Mouse (Mus musculus): Measurements from ENCODE around the gene Cdk5r1. TPM values are rescaled to one million over a fixed set of nuclear protein-coding genes. Genes with fewer than 3 reads are reported as not detected.
"Not testable (repeated sequence)": the region's sequence is repeated elsewhere in the genome, so short reads cannot be mapped to it uniquely, and the experiment has no call there.

Cdk5r1 gene
- 1 to 10 TPM in 2 of 3 experiments, under 1 TPM in 1; 0.78 to 1.3 (median 1.3) TPM for polyA plus RNA-seq (2017; shearing (Covaris generic))

- ATAC-seq, result peak; percentile 80
Measured at GRCm38 (mm10) chr11:80476222-80477189, at the start of gene Cdk5r1. TSS of gene Cdk5r1 (plus strand) at chr11:80477023.

GRCm38 (mm10) chr11:80428381-80429008 lies 48.3 kb upstream of the Cdk5r1 start, which contains the start of gene Psmd11:
TSS of gene Psmd11 (plus strand) at chr11:80428615.
- ATAC-seq, result peak; percentile 98

GRCm38 (mm10) chr11:80429009-80429475 lies 47.8 kb upstream of the Cdk5r1 start:
- peak; percentile 11 for ATAC-seq

GRCm38 (mm10) chr11:80429500-80430166 lies 47.2 kb upstream of the Cdk5r1 start:
- ATAC-seq, result no peak

- ATAC-seq, result no peak
Measured at GRCm38 (mm10) chr11:80430366-80430910, 46.4 kb upstream of the Cdk5r1 start.

- ATAC-seq, result no peak
Measured at GRCm38 (mm10) chr11:80446916-80447315, 29.9 kb upstream of the Cdk5r1 start.

GRCm38 (mm10) chr11:80449859-80450258 lies 27.0 kb upstream of the Cdk5r1 start:
- no peak for ATAC-seq

- no peak for ATAC-seq
Measured at GRCm38 (mm10) chr11:80452242-80452641, 24.6 kb upstream of the Cdk5r1 start.

GRCm38 (mm10) chr11:80453198-80453597 lies 23.6 kb upstream of the Cdk5r1 start:
- no peak for ATAC-seq

- not testable (repeated sequence) for ATAC-seq
Measured at GRCm38 (mm10) chr11:80463605-80464130, 13.2 kb upstream of the Cdk5r1 start.

GRCm38 (mm10) chr11:80471836-80472605 lies 4.8 kb upstream of the Cdk5r1 start:
- no peak for ATAC-seq

- ATAC-seq, result no peak
Measured at GRCm38 (mm10) chr11:80474175-80474691, 2.6 kb upstream of the Cdk5r1 start.

- ATAC-seq, result no peak
Measured at GRCm38 (mm10) chr11:80474846-80475245, 2.0 kb upstream of the Cdk5r1 start.

GRCm38 (mm10) chr11:80475544-80475943 lies 1.3 kb upstream of the Cdk5r1 start:
- ATAC-seq, result no peak

- peak; percentile 26 for ATAC-seq
Measured at GRCm38 (mm10) chr11:80477341-80478199, 747 bp downstream of the Cdk5r1 start.

- ATAC-seq, result no peak
Measured at GRCm38 (mm10) chr11:80478694-80479412, 2.0 kb downstream of the Cdk5r1 start.

- ATAC-seq, result no peak
Measured at GRCm38 (mm10) chr11:80479425-80479824, 2.6 kb downstream of the Cdk5r1 start.

- no peak for ATAC-seq
Measured at GRCm38 (mm10) chr11:80479906-80480866, 3.4 kb downstream of the Cdk5r1 start.

Data from inflammation-experienced regulatory T-cells, adult 6 months (primary cell).